Mouse (Mus musculus) small intestine, adult 2 months (tissue): ENCODE results near the gene Smim4. TPM values are rescaled to one million over a fixed set of nuclear protein-coding genes. Genes with fewer than 3 reads are reported as not detected.

Experiments
- H3K27ac ChIP-seq: fragments of 200-500 bp; 2 replicates; pipeline ENCODE4 v1.5.1; 2012; ENCODE audit warnings: low read depth, low read length, control low read depth, inconsistent platforms; ENCODE audit not compliant: insufficient read depth
- H3K27me3 ChIP-seq: fragments of 200-500 bp; 2 replicates; pipeline ENCODE4 v1.6.1; 2012; ENCODE audit warnings: mild to moderate bottlenecking, moderate library complexity, low read length, inconsistent platforms; ENCODE audit not compliant: control insufficient read depth, insufficient read depth
- H3K36me3 ChIP-seq: fragments of 200-500 bp; 2 replicates; pipeline ENCODE4 v1.6.1; 2012; ENCODE audit warnings: mild to moderate bottlenecking, low read length, control low read depth, inconsistent platforms; ENCODE audit not compliant: control insufficient read depth, insufficient read depth
- H3K4me1 ChIP-seq: fragments of 200-500 bp; 2 replicates; pipeline ENCODE4 v1.6.1; 2012; ENCODE audit warnings: low read length, inconsistent platforms, mixed read lengths; ENCODE audit not compliant: control insufficient read depth, insufficient read depth, insufficient read length
- H3K4me3 ChIP-seq: fragments of 200-500 bp; 2 replicates; pipeline ENCODE4 v1.5.1; 2012; ENCODE audit warnings: low read depth, mild to moderate bottlenecking, control low read depth, inconsistent platforms, low read length, moderate library complexity
- CTCF ChIP-seq: fragments of 200-500 bp; IDR thresholded peaks from 2 replicates; pipeline ENCODE4 v1.5.1; 2012; ENCODE audit warnings: low read depth, mild to moderate bottlenecking, control low read depth, inconsistent platforms, low read length, moderate library complexity, mixed read lengths; ENCODE audit not compliant: insufficient replicate concordance, insufficient read length; ENCODE audit errors: extremely low read depth
- POLR2A ChIP-seq: fragments of 200-500 bp; IDR thresholded peaks from 2 replicates; pipeline ENCODE4 v1.6.1; 2012; ENCODE audit warnings: low read depth, mild to moderate bottlenecking, control low read depth, inconsistent platforms, low read length, moderate library complexity
- WGBS: fragments of 180-500 bp; shearing (Covaris S2); methylation state at CpG from one replicate; pipeline ENCODE4 v1.1.7; 2018; 5-methylcytosine and 5-hydroxymethylcytosine counted together
- polyA plus RNA-seq: library from polyadenylated mRNA; depleted of rRNA; stranded (reverse); fragments of >200 nt; gene quantifications from 2 replicates; pipeline ENCODE4 v1.2.3, GENCODE M21; 2012

Gene Smim4
- polyA plus RNA-seq, 1 experiment: 37.3 TPM

DNA sequence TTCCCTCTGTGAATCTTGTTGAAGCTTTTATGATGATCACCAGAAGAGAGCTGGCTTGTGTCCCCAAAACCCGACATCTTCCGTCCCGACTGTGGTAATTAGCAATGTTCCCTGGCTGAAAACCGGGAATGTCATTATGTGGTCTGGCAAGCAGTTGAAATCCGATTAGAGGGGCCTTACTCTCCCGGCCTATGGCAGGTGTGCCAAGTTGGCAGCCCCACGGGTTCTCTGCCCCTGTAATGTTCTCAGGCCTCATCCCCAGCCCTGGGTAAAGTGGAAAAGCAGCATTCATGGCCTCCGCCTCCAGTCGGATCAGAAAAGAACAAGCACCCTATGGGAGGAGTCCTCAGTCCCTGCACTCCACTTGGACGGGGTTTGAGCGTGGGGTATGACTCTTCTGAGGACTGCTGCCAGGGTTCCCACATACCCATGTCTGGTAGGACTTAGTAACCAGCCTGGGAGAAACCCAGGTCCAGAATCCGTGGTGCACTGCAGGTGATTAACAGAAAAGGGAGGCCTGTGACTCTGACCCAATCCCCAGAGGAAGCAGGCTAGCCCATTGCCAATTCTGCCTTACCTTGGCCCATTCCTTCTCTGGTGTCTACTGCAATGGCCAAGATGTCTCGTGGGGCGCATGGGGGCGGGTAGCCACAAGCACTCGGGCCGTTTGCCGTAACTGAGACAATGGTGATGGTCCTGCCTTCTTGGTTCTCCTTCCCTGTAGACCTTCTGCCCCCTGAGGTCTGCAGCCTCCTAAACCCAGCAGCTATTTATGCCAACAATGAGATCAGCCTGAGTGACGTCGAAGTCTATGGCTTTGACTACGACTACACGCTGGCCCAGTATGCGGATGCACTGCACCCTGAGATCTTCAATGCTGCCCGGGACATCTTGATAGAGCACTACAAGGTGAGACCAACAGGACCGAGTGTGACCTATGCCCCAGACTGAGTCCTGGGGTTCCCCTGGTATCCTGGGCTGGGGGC lies 5.6 kb upstream of the Smim4 start:
- Histone ChIP-seq H3K36me3 (no peaks in the 10 kb centered on the region), H3K27ac (no peak overlapping the region), H3K27me3 (peaks cover 3% of the 10 kb centered on the region), H3K4me1 (peaks cover 8% of the 10 kb centered on the region), H3K4me3 (no peak overlapping the region)
- WGBS: 86% methylated on average over 25 of the region's 25 CpGs
- TF ChIP-seq POLR2A (no peak), CTCF (no peak)

DNA sequence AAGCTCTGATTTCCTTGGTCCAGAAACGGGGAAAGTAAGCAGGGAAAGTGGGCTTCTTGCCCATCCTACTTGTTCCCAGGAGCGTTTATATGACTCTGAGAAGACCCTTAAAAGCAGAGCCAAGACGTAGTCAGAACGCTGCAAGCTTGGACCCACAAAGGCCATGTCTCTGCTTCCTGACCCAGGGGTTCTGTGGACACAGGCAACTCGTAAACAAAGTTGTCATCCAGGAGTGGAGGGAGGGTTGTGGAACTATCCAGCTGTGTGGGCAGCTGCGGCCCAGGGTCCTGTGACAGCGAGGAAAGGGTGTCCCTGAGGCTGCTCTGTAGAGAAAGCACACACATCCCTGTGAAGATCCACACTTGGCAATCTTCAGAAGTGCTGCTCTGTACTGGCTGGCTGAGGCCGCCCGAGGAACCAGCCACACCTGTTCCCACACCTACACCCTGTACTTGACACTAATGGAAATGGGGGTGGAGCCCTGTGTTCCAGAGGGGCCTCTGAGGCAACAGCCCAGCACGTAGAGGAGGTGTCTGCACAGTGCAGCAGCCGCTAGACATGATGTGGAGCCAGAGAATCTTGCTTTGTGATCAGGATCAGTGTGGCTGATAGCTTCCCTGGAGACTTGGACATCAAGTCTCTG lies 4.4 kb upstream of the Smim4 start:
- Histone ChIP-seq H3K27ac (no peak overlapping the region), H3K36me3 (no peaks in the 10 kb centered on the region), H3K27me3 (peaks cover 3% of the 10 kb centered on the region), H3K4me1 (peaks cover 8% of the 10 kb centered on the region), H3K4me3 (no peak overlapping the region)
- 46% methylated on average over 11 of the region's 11 CpGs for WGBS
- TF ChIP-seq CTCF (no peak), POLR2A (no peak)

DNA sequence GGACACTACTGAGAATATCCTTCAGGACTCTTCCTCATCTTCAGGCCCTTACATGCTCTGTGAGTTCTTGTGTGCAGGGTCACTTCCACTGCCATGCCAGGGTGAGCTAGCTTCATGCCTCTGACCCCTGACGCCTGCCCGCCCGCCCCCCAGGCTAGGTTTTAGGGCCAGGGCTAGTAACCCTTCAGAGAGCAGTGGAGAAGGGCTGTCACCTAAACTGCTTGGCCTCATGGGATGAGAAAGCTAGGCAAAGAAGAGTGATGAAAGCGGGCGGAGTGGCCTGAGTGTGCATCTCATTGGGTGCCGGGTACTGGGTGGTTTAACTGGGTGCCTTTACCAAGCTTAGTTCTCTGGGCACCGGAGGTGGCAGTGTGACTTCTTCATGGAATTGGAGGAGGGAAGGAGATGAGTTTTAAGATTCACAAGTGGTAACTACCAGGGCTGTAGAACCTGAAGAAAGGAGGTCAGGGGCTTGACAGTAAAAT lies 3.8 kb upstream of the Smim4 start:
- peaks cover 8% of the 10 kb centered on the region for H3K4me1 ChIP-seq
- no peak overlapping the region for H3K4me3 ChIP-seq
- no peak overlapping the region for H3K27ac ChIP-seq
- H3K27me3 ChIP-seq: peaks cover 3% of the 10 kb centered on the region
- TF ChIP-seq POLR2A: no peak
- no peak for TF ChIP-seq CTCF
- WGBS: 86% methylated on average over 7 of the region's 7 CpGs
- no peaks in the 10 kb centered on the region for H3K36me3 ChIP-seq

DNA sequence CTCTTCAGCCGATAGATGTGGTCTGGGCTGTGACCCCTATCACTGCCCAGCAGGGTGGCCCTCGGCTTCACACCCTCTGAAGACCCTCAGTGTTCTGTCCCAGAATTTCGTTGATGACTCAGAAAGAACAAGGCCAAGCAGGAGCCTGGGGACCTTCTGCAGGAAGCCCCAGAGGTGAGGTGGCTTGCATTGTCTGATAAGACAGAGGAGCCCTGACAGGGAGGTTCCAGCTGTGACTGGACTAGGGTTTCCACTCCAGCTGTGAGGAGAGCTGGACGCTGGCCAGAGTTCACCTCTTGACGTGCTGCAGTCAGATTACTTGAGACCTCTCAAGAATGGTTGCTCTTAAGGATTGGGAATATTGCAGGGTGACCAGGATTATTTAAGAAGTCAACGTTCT lies 3.3 kb upstream of the Smim4 start:
- H3K36me3 ChIP-seq: no peaks in the 10 kb centered on the region
- H3K4me1 ChIP-seq: peaks cover 8% of the 10 kb centered on the region
- H3K27ac ChIP-seq: no peak overlapping the region
- no peak for TF ChIP-seq POLR2A
- TF ChIP-seq CTCF: no peak
- peaks cover 3% of the 10 kb centered on the region for H3K27me3 ChIP-seq
- WGBS: 41% methylated on average over 6 of the region's 6 CpGs
- no peak overlapping the region for H3K4me3 ChIP-seq

GRCm38 (mm10) chr14:31131272-31131821 lies 2.6 kb upstream of the Smim4 start:
- Histone ChIP-seq H3K4me1 (peaks cover 8% of the 10 kb centered on the region), H3K36me3 (no peaks in the 10 kb centered on the region), H3K27me3 (peaks cover 3% of the 10 kb centered on the region), H3K4me3 (peak overlapping the region; percentile 73), H3K27ac (no peak overlapping the region)
- WGBS: 2% methylated on average over 43 of the region's 43 CpGs
- TF ChIP-seq POLR2A (no peak), CTCF (no peak)

GRCm38 (mm10) chr14:31130236-31131220 lies 1.8 kb upstream of the Smim4 start, which contains the start of gene Nt5dc2:
Gene Nt5dc2 (plus strand): TSS chr14:31131053.
- Histone ChIP-seq H3K36me3 (no peaks in the 10 kb centered on the region), H3K4me1 (peaks cover 11% of the 10 kb centered on the region), H3K27me3 (peaks cover 3% of the 10 kb centered on the region), H3K4me3 (peak within 1 kb of the TSS; percentile 73), H3K27ac (no peak within 1 kb of the TSS)
- WGBS: 4% methylated on average over 63 of the region's 63 CpGs
- no peak for TF ChIP-seq CTCF
- TF ChIP-seq POLR2A: no peak
